Comparison of ENCODE assay signal across 17 mouse cellular contexts in the genomic region with DNA sequence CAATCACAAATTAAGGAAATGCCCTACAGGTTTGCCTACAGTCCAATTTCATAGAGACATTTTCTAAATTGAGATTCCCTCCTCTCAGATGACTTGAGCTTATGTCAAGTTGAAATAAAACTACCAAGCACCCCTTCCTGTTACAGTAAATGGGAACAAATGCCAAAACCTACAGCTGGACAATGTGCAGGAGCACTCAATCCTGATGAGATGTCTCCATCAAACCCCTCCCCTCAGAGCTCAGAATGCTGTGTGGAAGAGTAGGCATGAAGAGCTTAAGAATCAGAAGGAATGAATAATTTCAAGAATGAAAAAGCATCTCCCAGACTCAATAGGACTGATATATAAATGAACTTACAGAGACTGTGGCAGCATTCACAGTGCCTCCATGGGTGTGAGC.
"Had no signal": no experiment of that assay in that cellular context is flagged by ENCODE, and none has a peak within 500 bp of the region (broad histone marks: within the 10 kb centered on the region; RNA-seq: fewer than 3 reads in every experiment).

No protein-coding gene starts in this region.

- H3K4me3 ChIP-seq: liver, embryonic 13.5 days; liver, embryonic 15.5 days; megakaryocyte, embryonic 14.5 days; midbrain, embryonic 13.5 days; midbrain, embryonic 15.5 days; neural tube, embryonic 12.5 days; stomach, embryonic 15.5 days had no signal

- H3K9me3 ChIP-seq: liver, embryonic 13.5 days; midbrain, embryonic 15.5 days; stomach, embryonic 15.5 days had no signal

- H3K36me3 ChIP-seq: liver, embryonic 13.5 days; liver, embryonic 15.5 days; midbrain, embryonic 13.5 days; midbrain, embryonic 15.5 days; neural tube, embryonic 12.5 days; stomach, embryonic 15.5 days had no signal

- H3K27me3 ChIP-seq: liver, embryonic 13.5 days; liver, embryonic 15.5 days; megakaryocyte, embryonic 14.5 days; midbrain, embryonic 13.5 days; midbrain, embryonic 15.5 days; neural tube, embryonic 12.5 days; stomach, embryonic 15.5 days had no signal

- ATAC-seq: liver, postnatal 0 days; midbrain, embryonic 13.5 days; midbrain, embryonic 15.5 days had no signal

- H3K9ac ChIP-seq: liver, embryonic 13.5 days; liver, embryonic 15.5 days; liver, postnatal 0 days; midbrain, embryonic 13.5 days; midbrain, embryonic 15.5 days; neural tube, embryonic 12.5 days; stomach, embryonic 15.5 days had no signal

- H3K4me2 ChIP-seq: liver, embryonic 11.5 days; liver, embryonic 13.5 days; liver, embryonic 15.5 days; midbrain, embryonic 11.5 days; midbrain, embryonic 13.5 days; midbrain, embryonic 15.5 days; neural tube, embryonic 12.5 days; stomach, embryonic 15.5 days had no signal

- DNase-seq: liver; liver, embryonic 13.5 days; liver, postnatal 0 days; right cerebral cortex, postnatal 14 days; thymus, adult 2 months; thymus, postnatal 25 days; thymus, postnatal 4 days had no signal

- H3K27ac ChIP-seq: liver, embryonic 13.5 days; liver, embryonic 15.5 days; macrophage; midbrain, embryonic 13.5 days; midbrain, embryonic 15.5 days; neural tube, embryonic 12.5 days; stomach, embryonic 15.5 days; stomach, postnatal 0 days had no signal

- H3K4me1 ChIP-seq: midbrain, embryonic 13.5 days; midbrain, embryonic 15.5 days; neural tube, embryonic 12.5 days; stomach, embryonic 15.5 days had no signal
